Mouse (Mus musculus): ENCODE measurements around the gene Ssr2. TPM values are rescaled to one million over a fixed set of nuclear protein-coding genes. Genes with fewer than 3 reads are reported as not detected.
"Not testable (repeated sequence)": the region's sequence is repeated elsewhere in the genome, so short reads cannot be mapped to it uniquely, and the experiment has no call there.

Gene Ssr2
- total RNA-seq, 2 experiments from 2014 or later = 127 to 130 TPM

DNA sequence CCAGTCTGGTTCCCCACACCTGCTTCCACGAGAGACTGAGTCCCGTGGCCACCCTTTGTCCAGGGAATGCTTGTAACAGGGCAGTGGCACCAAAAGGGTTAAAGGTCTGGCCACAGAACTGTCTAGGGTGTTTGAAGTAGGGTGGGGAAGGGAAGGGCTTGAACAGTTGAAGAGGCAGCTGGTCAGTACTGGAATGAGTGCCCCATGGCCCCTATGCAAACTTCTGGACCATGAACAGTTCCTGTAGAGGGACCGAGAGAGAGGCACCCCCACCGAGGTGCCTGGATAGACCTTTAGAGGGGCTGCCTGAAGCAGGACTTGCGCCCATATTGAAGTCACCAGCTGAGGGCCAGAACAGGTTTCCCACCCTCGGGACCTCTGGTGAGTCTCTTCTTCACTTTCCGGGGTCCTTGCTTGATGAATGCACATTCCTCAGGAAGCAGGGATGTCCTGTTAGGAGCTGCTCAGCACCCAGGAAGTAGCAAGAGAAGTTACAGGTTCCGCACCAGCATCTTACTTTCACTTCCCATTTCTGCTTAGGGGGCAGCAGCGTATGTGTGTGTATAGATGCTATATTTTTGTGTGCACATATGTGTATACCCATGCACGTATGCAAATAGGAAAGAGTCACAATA, 17.4 kb downstream of the Ssr2 start:
- DNase-seq = peak in 1 of 2 experiments; percentile 9
- intact Hi-C loops (cut with DNase I) = loop anchor here (5.0 kb wide), 2 partner anchors 49 to 144 kb away; no protein-coding TSS in a partner anchor

DNA sequence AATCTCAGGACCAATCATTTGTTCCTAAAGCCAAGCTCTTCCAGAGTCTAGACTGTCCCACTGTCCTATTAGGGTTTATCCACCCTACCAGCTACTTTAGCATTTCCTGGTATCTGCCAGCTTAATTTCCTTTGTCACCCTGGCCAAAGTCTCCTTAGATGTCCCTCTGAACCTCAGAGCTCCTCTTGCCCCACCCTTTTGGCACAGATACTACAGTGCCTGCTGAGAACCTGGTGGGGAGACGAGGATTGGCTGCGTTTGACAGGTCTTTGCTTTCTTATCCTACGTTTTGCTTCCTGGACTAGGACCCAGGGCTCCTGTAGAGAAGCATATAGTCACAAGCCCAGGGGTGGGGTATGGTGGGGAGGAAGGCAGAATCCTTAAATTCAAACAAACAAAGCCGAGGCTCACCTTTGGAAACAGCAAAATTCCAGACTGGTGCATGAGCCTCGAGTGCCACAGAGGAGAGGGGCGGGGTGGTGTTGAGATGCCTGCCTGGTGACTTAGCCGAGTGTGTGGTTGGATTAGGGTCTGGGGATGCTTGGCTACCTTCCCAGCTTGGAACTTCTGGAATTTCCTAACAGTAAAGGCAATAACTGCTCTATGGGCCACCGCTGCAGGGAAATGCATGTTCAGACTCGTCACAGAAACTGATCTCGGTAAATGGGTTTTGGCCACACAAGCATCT, 18.4 kb downstream of the Ssr2 start:
- intact Hi-C loops (cut with DNase I) = loop anchor here (5.0 kb wide), 2 partner anchors 48 to 143 kb away; no protein-coding TSS in a partner anchor
- no peak for DNase-seq

DNA sequence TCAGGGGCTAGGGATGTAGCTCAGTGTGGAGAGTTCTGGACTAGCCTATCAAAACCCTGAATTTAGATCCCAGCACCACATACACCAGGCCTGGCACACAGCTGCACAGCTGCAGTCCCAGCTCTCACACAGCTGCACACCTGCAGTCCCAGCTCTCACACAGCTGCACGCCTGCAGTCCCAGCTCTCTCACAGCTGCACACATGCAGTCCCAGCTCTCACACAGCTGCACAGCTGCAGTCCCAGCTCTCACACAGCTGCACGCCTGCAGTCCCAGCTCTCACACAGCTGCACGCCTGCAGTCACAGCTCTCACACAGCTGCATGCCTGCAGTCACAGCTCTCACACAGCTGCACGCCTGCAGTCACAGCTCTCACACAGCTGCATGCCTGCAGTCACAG, 20.9 kb downstream of the Ssr2 start:
- intact Hi-C loops (cut with DNase I); DNase-seq: not testable (repeated sequence)

DNA sequence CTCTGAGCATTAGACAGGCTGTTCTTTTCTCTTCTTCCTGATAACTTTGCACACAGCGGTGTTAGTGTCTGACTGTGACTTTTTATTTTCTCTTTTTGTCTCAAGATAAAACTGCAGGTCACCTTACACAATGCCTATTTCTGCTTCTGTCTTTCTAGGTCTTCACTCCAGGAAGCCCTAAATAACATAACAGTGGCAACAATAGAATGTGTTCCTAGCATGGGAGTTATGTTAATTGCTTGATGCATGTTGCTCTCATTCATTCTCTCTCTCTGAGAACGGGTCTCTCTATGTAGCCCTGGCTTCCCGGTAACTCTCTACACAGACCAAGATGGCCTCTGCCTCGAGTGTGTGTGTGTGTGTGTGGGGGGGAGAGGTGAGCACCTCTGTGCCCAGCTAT, 26.8 kb downstream of the Ssr2 start:
- DNase-seq = no peak
- intact Hi-C loops (cut with DNase I) = no loop called here

DNA sequence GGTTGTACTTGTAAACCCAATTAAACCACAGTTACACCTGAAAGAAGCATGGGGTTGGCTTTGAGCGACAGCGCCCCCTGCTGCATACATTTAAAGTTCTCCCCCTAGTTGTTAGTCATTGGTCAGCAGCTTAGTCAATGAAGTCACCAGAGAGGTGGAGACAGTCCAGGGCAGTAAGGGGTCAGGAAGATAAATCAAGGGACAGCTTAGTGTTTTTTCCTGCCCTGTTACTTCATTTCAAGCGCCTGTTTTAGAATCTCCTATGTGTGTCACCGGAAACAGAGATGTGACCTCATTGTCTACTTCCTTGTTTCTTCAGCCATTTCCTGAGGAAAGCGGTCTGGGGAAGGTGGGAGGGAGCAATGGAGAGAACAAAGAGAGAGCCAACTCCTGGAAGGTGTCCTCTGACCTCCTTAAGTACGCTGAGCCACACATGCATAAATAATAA, 28.1 kb downstream of the Ssr2 start:
- intact Hi-C loops (cut with DNase I) = no loop called here

DNA sequence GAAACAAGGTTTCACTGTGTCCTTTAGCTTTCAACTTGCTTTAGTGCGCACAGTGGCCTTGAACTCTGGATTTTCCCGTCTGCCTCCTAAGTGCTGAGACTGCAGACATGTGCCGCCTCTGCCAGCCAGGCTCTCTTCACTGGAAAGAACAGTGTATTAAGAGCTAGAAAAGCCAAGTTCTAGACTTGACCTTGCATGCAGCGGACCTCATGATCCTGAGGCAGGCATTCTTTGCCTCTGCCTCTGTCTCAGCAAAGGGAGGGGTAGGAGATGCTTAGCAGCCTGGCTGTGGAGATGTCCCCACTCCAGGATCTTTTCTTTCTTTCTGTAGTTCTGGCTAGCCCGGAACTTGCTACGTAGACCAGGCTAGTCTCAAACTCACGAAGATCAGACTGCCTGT, 29.2 kb downstream of the Ssr2 start:
- intact Hi-C loops (cut with DNase I) = no loop called here
- no peak for DNase-seq

More for the DNA sequence above, 28.1 kb downstream of the Ssr2 start:
- DNase-seq = peak; percentile 81 to 87

DNA sequence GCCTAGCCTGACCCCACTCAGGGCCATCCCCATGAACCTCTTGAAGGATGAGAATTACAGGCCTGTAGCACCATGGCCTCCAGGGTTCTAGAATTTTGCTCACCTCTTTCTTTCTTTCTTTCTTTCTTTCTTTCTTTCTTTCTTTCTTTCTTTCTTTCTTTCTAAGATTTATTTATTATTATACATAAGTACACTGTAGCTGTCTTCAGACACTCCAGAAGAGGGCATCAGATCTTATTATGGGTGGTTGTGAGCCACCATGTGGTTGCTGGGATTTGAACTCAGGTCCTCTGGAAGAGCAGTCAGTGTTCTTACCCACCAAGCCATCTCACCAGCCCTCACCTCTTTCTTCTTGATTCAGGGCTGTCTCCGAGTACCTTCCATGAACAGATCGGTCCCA, 30.0 kb downstream of the Ssr2 start, which contains the start of gene Arhgef2:
Arhgef2 (plus strand) TSS at position 301 of the 400 bp plus-strand sequence.
- DNase-seq = not testable (repeated sequence)
- intact Hi-C loops (cut with DNase I) = loop anchor here (2.0 kb wide), 1 partner anchor 27 kb away; no protein-coding TSS in a partner anchor

DNA sequence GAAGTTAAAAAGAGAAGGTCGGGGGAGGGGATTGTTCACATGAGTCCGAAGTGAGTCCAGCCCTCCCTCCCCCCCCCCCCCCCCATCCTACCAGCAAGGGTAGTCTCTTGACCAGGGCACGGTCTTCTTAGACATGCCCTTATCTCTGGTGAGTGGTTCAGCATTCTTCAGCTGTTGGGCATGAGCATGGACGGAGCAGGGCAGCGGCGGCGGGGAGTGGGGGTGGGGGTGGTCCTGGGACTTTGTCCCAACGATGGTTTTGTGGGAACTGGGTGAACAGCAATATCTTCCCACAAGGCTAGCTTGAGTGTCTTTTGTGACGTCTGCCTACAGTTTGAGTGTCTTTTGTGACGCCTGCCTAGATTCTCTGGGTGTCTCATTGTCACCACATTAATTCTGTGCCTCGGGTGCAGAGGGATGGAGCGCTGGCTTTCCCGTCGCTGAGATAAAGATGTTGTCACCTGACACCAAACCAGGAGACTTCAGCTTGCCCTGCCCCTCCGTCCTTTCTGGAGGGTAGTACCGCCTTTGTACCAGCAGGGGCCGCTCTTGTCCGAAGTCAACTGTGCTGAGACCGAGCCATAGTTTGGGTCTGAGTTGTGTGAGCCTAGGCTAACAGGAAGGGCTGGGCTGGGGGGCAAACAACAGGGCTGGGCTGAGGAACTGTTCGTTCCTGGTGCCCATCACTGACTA, 31.5 kb downstream of the Ssr2 start:
- DNase-seq = peak; percentile 94 to 96
- intact Hi-C loops (cut with DNase I) = loop anchor here (1.0 to 2.0 kb wide), 2 partner anchors 26 to 33 kb away; no protein-coding TSS in a partner anchor

DNA sequence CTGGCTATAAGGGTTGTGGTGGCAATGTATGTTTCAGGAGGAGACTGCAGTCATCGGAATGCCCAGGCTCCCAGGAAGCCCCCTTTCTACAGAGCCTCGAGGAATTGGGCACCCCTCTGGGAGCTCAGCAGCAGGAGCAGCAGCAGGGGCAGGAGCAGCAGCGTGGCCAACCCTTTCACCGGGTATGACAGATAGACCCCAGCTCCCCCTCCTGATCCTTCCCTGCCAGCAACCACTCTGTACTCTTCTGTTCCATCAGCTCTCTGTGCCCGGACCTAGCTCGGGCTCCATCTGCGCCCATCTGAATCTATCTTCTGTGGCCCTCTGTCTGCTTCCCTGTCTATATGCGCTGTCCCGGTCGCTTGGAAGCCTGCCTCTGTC, 32.1 kb downstream of the Ssr2 start:
- no peak for DNase-seq
- intact Hi-C loops (cut with DNase I) = loop anchor here (1.0 to 2.0 kb wide), 3 partner anchors 17 to 33 kb away; no protein-coding TSS in a partner anchor

DNA sequence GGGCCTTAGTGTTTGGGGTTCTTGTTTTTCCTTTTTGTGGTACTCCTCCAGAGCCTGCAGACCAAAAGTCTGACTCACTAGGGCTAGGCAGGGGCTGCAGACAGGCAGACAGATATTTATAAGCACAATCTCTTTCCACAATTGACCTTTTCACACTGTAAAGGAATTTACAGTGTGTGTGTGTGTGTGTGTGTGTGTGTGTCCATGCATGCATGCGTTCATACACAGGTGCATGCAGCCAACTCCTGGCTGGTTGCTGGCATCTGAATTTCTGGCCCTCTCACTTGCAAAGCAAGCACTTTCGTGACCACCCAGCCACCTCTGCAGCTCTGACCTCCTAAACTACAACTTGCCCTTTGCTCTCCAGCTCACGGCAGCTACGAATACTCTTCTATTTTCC, 33.4 kb downstream of the Ssr2 start:
- no peak for DNase-seq
- intact Hi-C loops (cut with DNase I) = loop anchor here (2.0 kb wide), 1 partner anchor 16 kb away; no protein-coding TSS in a partner anchor

DNA sequence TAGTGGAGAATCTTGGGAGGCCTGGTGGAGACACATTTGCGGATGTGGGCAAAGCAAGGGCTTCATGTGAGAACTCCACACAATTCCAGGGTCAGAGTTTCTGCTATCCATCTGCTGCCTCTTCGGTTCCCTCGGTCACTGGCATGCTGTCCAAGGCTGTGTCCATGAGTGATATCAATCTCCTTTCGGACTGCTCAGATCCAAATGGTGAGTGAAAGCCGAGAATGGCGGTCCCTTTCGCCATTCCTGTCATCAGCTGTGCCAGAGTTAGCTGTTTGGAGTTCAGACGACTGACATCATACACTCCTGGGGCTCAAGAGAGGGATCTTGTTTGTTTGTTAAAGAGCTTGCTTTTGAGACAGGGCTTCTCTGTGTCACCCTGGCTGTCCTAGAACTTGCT, 38.7 kb downstream of the Ssr2 start:
- no peak for DNase-seq
- intact Hi-C loops (cut with DNase I) = no loop called here

DNA sequence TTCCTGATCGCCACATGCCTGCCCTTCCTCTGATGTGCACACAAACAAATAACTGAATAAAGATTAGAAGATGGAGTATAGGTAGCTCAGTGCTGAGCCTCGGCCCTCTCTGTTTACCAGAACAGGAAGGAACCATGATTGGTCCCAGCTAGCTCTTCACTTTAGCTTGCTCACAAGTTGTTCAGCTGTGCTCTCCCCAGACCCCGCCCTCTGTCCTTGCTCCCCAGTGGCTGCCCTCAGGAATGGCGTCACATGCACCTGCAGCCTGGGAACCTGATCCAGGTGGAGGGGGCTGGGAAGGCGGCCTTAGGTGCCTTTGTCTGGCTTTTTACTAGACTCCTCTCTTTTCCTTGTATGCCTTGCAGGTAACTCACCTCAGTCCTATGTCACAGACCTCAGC, 39.4 kb downstream of the Ssr2 start:
- no peak for DNase-seq
- intact Hi-C loops (cut with DNase I) = no loop called here

DNA sequence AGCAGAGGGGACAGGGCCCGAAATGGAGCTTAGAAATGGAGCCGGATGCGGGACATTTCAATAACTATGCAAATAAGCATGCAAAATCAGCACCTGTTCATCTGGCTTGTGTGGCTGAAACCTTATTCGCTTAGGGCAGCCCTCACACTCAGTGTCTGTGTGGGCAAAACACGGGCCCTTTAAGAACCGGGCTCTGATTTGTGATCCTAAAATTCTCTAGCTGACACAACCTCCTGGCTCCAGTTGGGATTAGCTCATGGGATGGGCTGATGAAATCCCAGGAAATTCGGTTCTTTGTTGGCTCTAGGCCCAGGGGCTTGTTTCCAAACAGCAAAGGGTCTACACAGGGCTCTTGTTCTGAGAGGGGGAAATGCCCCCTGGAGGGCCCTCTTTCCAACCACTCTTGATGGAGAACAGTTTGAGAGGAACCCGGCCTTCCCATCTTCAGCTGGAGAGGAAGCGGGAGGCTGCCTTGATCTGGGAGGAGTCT, 40.3 kb downstream of the Ssr2 start:
- intact Hi-C loops (cut with DNase I) = no loop called here

DNA sequence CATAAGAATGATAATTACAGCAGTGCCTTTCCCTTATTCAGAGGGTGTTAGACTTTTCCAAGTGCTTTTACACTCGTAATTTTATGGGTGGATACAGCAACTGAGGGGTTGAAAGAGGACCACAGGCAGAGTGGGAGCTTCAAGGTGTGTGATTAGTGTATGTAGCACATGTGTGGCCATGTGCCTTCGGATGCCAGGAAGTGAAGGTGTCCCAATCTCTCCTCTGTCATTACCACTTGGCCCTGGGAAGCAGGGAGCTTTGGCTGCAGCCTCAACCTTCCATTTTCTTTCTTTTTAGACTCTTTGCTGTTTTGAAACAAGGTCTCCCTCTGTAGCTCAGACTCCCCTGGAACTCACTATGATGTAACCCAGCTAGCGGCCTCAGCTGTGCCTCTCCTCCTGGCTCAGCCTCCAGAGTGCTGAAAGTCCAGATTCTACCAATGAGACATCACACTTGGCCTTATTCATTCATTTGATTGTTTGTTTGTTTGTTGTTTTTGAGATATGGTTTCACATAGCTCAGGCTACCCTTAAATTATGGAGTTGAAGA, 41.4 kb downstream of the Ssr2 start:
- no peak for DNase-seq
- intact Hi-C loops (cut with DNase I) = no loop called here

More for the DNA sequence above, 40.3 kb downstream of the Ssr2 start:
- DNase-seq = peak; percentile 90

DNA sequence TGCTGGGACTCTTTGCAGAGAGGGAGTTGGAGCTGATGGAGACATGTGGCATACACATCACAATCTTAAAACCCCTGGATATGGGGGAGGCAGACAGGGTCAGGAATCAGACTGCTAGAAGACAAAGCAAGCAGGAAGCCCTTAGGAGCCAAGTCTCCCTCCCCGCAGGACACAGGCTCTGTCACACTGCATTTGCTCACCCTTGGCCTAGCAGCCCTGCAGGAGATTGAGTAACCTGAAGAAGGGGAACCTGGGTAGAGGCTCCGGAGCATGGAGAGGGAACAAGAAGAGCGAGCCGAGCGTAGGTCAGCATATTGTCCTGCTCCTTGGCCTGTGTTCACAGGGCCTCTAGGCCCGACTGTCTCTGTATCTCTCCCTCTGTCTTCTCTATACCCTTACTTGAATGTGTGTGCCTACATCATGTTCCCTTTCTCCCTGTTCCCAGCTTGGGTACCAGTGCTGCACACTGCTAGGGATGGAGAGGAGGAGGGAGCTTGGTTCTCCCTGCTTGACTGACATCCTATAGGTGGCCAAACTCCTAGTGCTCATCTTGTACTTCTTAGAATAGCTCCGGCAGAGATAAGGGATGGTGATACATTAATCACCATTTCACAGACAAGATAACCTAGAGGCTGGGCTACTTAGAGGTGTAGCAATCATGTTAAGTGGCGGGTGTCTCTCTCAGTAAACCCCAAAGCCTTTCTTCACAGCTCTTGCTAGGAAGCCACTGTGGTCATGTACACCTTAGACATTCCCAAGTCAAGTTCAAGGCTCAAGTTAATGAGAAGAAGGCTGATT, 42.6 kb downstream of the Ssr2 start:
- peak; percentile 51 to 55 for DNase-seq
- intact Hi-C loops (cut with DNase I) = no loop called here

DNA sequence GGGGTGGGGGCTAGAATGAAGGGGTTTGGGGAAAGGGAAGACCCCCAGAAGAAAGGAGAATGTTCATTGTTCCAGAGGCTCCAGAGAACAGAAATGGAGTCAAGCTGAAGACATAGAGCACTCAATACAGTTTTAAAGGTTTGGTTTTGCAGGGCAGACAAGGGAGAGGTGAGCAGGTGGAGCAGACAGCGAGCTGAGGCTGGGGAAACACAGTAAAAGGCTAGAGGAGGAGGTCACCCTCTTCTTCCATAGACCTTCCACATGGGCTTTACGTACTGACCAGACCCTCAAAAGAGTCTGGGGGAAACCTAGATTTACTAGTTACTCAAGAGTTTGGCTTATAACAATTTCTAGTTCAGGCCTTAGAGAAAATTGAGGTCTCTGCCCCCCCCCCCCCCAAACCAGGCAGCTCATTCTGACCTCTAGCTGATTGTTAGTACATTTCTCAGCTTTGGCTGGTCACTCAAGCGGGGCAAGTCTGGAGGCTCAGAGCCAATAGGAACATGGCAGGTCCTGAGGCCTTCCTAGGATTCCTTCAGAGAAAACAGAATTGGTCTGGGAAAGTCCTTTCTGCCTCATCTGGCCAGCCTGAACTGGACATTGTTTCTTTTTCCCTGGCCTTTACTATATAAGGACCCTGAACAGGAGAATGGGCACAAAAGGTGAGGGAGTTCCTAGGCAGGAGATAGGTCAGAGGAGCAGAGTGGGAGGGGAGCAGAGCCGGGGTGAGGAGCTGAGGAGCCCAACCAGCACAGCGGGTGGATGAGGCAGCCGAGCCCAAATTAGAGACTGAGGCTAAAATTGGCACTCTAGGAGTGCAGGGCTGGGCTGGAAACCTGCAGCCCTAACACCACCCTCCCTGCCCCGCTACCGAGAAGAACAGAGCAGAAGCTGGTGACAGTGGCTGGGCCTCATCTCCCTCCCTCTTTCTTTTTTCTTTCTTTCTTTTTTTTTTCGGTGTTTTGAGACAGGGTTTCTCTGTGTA, 43.7 kb downstream of the Ssr2 start:
- DNase-seq = peak; percentile 46 to 64
- intact Hi-C loops (cut with DNase I) = no loop called here

DNA sequence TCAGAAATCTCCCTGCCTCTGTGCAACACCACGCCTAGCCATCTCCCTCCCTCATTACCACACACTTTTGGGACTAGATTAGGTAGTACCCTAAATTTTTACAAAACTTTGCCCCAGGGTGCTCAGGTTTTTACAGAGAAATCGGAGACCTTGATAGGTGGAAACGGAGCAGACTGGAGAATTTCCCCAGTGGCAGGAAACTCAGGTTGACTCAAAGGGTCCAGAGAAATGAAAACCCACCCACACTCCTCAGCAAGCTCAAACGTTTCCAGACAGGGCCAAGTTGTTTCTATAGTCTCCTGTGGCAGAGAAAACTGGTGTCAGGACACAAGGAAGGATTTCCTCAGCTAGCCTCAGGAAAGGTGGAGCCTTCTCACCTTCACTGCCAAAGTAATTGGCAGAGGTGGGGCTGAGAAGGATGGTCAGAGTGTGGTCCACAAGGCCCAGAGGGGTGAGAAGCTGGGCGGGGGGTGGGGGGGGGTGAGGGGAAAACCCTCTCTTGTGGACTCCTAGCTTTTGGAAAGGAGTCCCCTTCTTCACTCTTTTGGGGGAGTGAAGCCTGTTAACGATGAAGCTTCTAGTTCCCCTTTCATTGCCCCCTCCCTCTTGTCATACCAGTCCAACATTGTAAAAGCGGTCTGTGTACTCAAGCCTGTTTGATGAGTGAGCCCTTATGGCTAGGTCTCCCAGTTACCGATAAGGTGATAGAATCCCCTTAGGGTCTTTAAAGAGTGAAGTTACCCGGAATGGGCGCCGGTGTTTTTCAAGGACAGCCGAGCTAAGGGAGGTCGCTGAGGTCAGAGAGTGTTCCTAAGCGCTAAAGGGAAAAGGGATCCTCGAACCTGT, 44.7 kb downstream of the Ssr2 start:
- intact Hi-C loops (cut with DNase I) = no loop called here
- DNase-seq = no peak

DNA sequence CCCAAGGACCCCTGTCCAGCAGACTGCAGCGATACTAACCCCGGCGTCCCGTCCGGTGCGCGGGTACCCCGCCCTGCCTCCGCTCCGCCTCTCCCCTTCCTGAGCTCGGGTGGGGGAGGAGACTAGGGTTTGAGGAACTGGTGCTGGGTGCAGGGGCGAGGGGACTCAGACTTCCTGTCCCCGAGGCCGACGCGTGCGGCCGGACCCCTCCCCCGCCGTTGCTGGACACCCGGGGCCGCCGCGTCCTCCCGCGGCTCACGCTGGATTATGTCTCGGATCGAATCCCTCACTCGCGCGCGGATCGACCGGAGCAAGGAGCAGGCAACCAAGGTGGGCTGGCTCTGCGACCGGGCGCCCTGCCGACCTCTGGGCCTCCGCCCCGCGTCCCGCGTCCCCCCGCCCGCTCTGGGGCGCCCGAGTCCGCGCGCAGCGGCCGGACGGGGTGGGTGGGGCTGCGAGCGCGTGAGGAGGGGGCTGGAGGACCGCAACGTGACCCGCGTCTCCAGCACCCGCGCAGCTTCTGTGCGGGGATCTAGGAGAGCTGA, 45.4 kb downstream of the Ssr2 start:
- intact Hi-C loops (cut with DNase I) = no loop called here
- peak; percentile 84 to 91 for DNase-seq
